Mouse (Mus musculus) embryonic fibroblast, embryonic 13.5 days (primary cell): ENCODE results near the gene Mllt10. TPM values are rescaled to one million over a fixed set of nuclear protein-coding genes. Genes with fewer than 3 reads are reported as not detected.
A peak's percentile ranks its signal among the peaks of the same experiment; 100 is the strongest.

Experiments
- H3K27ac ChIP-seq: 2 replicates; pipeline ENCODE4 v1.5.1; 2012; ENCODE audit warnings: low read length, control low read depth, inconsistent platforms; ENCODE audit not compliant: insufficient read depth
- H3K4me1 ChIP-seq: 2 replicates; pipeline ENCODE4 v1.6.1; 2011; ENCODE audit warnings: low read length; ENCODE audit not compliant: control insufficient read depth, insufficient read depth
- H3K4me3 ChIP-seq: 2 replicates; pipeline ENCODE4 v1.5.1; 2011; ENCODE audit warnings: mild to moderate bottlenecking, control low read depth, low read length; ENCODE audit not compliant: insufficient read depth
- CTCF ChIP-seq: IDR thresholded peaks from 2 replicates; pipeline ENCODE4 v1.5.1; 2011; ENCODE audit warnings: mild to moderate bottlenecking, control low read depth, low read length, moderate library complexity, borderline replicate concordance; ENCODE audit not compliant: insufficient read depth
- POLR2A ChIP-seq: IDR thresholded peaks from 2 replicates; pipeline ENCODE4 v1.6.1; 2011; ENCODE audit warnings: low read depth, mild to moderate bottlenecking, control low read depth, low read length, moderate library complexity
- polyA plus RNA-seq: library from polyadenylated mRNA; stranded (reverse); fragments of >200 nt; gene quantifications from 2 replicates; pipeline ENCODE4 v1.2.4, GENCODE M21; 2011; ENCODE audit warnings: low read depth; ENCODE audit not compliant: missing spikeins, insufficient read length

The Mllt10 gene
- polyA plus RNA-seq, 1 experiment, result 52.0 TPM

DNA sequence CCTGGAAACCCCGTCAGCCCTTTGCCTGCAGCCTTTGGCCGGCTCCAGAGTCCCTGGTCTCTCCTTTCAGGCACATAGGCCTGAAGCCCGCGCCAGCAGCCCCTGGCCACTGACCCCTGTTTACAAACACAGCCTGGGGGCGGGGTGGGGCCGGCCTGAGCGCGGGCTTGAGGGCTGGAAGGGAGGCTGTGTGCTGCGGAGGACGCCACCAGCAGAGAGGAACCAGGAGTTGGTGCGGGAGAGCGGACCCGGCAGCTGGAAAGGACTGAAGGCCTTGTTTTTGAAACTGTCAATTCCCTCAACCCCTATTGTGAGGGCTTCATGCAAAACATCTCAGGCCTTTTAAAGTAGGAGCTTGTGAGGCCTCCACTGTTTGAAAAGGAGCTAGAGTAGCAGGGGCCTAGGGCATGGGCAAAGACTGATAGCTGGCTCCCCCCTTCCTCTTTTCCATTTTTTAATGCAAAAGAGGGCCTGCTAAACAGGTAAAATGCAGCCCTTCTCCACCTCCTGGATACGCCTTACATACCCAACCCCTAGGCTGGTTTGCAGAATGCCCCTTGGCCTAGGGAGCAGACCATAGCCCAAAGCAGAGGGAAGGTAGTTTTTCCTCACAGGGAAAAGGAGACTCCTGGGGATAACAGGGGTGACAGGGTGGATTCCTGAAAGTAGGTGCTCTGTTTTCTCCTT is 13.7 kb upstream of the Mllt10 start:
- TF ChIP-seq CTCF (no peak), POLR2A (no peak)
- no peak overlapping the region for H3K27ac ChIP-seq
- no peaks in the 10 kb centered on the region for H3K4me1 ChIP-seq
- no peak overlapping the region for H3K4me3 ChIP-seq

DNA sequence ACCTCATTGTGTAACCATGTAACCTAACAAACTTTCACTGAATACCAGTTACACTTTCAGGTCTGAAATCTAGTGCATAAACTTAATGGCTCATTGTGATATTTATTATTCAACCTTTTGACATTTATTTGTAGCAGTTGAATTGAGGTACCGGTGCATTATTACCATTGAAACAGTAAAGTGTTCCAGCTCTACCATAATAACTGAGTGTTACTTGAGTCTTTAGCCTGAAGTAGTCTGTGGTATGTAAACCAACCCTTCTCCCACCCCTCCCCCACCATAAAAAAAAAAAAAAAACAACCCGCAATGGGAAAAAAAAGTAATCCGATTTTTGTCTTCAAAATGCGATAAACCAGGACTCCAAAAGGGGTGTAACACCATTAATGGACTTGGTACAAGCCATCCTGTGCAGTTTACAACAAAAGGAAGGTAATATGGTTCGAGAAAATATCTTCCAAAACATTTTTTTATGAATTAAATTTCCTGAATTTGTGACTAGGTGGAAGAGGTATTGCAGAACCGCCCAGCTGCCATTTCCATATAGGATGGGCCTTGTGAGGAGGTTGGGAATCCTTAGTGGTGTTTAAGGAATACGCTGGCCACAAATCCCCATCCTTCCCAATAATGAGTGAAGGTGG is 9.8 kb upstream of the Mllt10 start:
- TF ChIP-seq POLR2A (no peak), CTCF (no peak)
- Histone ChIP-seq H3K4me3 (peak overlapping the region; percentile 61), H3K4me1 (0 out of 2 replicates have a peak, but pooled peaks cover 2% of the 10 kb centered on the region), H3K27ac (0 out of 2 replicates have a peak overlapping the region, but pooled peaks have one; percentile 7)

DNA sequence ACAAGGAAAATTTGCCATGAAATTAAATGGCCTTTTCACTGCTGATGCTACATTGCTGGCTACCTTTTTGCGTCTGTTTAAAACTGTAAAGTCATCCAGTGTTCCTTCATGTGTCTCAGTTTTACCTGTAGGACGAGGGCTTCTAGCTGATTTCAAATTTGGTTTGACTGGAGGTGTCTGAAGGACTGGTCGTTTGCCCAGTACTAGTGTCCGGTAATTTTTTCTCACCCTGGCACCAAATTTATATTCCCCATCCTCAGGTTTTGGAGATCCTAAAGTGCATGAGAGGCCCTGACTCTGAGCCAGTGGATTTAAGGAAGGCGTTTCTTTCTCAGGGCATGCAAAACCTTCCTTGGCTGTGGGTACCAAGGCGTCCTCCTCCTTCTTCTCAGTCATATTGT is 9.3 kb upstream of the Mllt10 start:
- H3K4me3 ChIP-seq, result peak overlapping the region; percentile 61
- H3K4me1 ChIP-seq, result 0 out of 2 replicates have a peak, but pooled peaks cover 2% of the 10 kb centered on the region
- 0 out of 2 replicates have a peak overlapping the region, but pooled peaks have one; percentile 7 for H3K27ac ChIP-seq
- TF ChIP-seq POLR2A (no peak), CTCF (no peak)

DNA sequence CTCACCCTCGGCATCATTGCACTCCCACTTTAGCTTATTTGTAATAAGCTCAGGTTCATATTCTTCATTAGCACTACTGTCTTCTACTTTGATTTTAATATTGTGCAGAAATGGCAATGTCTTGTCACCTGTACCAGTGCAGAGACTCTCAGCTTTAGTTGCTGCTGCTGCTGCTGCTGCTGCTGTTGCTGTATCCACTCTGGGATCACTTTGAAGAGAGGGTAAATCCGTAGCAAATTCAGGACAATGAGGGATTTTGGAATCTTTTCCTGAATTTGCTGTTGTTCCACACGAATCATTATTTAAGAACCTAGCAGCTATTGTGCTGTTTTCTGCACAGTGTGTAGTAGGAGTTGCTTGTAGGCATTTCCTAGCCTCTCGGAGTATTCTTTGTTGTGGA is 8.9 kb upstream of the Mllt10 start:
- TF ChIP-seq CTCF, result no peak
- TF ChIP-seq POLR2A, result no peak
- 0 out of 2 replicates have a peak, but pooled peaks cover 2% of the 10 kb centered on the region for H3K4me1 ChIP-seq
- no peak overlapping the region for H3K27ac ChIP-seq
- H3K4me3 ChIP-seq, result peak overlapping the region; percentile 61

DNA sequence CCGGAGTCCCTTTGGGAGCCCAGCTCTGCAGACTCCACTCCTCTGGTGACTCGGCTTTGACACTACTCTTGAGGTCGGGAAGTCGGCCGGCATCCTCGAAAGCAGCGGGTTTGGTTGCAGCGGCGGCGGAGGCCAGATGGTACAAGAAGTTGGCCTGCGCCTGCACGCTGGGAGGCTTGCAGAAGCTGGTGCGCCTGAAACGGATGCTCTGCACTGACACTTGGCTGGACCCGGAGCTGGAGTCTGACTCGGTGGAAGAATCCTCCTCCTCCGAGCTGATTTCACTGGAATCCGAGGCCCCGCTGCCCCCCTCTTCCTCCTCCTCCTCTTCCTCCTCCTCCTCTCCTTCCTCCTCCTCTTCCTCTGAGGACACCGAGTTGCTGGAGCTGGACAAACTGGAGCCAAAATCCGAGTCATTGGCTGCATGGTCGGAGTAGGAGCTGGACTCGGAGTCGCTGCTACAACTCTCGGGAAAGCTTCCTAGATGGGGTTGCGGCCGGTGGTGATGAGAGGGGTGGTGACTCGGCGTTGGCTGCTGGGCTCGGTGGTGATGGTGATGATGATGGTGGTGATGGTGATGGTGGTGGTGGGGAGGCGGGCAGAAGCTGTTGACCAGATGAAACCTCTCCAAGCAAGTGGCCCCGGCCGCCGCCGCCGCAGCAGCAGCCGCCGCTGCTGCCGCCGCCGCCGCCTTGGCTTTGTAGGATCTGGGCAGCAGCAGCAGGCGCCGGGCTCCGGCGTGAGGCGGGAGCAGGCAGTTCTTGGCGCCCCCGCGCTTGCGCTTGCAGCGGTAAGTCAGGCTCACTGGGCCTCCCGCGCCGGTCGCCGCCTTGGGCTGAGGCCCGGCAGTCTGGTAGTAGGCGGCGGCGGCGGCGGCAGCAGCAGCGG is 8.0 kb upstream of the Mllt10 start:
- TF ChIP-seq CTCF (no peak), POLR2A (no peak)
- Histone ChIP-seq H3K4me3 (peak overlapping the region; percentile 61), H3K4me1 (peaks cover 5% of the 10 kb centered on the region; the same call in 1 of the 2 replicates), H3K27ac (peak overlapping the region; percentile 90)

DNA sequence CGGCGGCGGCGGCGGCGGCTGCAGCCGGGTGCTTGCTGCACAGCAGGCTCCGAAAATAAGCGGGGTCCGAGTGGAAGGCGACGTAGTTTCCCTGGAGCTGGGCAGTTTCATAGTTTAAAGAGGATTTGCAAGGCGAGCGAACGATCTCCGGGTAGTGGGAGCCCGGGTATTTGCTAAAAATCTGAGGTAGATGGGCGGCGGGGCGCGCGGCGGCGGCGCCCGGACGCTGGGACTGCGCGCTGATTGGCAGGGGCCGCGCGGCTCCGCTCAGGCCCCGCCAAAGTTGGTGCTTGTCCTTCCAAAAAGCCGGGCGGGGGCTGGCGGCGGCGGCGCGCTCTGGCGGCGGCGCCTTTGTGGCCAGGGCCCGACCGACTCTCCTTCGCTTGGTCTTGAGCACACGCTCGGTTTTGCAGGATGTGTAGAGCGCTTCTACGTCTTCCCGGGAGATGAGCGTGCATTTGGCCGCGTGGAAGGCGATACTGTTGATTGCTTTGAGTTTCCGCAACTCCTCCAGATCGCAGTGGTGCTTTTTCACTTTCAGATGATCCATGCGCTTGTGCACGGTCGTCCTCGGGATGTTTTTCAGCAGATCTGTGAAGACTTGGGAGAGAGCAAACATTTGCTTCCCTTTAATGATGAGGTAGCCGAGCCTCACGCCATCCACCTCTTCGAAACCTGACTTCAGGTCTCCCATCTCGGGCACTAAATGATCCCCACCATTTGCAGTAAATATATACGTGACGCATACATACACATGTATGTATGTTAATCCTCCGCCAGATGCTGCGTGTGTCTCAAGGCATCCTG is 7.2 kb upstream of the Mllt10 start:
- Histone ChIP-seq H3K4me3 (peak overlapping the region; percentile 61), H3K27ac (peak overlapping the region; percentile 90), H3K4me1 (peaks cover 5% of the 10 kb centered on the region; the same call in 1 of the 2 replicates)
- TF ChIP-seq POLR2A (peak; percentile 23; the same call in 1 of the 2 replicates), CTCF (no peak)

DNA sequence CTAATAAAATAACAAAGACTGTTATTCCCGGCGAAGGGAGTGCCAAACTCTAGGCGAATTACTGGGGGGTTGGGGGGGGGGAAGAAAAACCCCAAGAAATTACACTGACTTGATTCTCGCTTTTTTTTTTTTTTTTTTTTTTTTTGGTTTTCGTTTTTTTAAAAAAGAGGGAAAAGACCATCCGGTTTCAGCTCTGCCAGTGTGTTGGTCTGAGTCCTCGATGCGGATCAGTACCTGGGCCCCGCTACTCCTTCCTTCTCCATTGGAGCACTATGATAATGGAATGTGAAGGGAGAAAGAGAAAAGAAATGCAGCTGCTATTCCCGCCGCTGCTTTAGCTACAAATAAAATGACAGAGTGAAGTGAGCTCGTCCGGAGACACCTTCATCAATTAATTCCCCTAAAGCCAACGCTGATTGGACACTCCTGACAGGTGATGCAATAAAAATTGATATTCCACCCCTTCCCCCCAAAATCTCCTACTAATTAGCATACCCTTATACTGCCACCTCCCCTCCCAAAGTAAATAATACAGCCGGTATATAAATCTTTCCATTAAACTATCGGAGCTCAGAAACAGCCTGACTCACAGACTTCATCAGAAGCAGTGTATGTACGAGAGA is 6.5 kb upstream of the Mllt10 start, which contains the start of gene Skida1:
Gene Skida1, minus strand, starts transcription at position 599 of the 623 bp plus-strand sequence.
- peak; percentile 18; the same call in 1 of the 2 replicates for TF ChIP-seq POLR2A
- no peak for TF ChIP-seq CTCF
- Histone ChIP-seq H3K27ac (peak within 1 kb of the TSS; percentile 90), H3K4me3 (peak within 1 kb of the TSS; percentile 61), H3K4me1 (peaks cover 5% of the 10 kb centered on the region; the same call in 1 of the 2 replicates)

DNA sequence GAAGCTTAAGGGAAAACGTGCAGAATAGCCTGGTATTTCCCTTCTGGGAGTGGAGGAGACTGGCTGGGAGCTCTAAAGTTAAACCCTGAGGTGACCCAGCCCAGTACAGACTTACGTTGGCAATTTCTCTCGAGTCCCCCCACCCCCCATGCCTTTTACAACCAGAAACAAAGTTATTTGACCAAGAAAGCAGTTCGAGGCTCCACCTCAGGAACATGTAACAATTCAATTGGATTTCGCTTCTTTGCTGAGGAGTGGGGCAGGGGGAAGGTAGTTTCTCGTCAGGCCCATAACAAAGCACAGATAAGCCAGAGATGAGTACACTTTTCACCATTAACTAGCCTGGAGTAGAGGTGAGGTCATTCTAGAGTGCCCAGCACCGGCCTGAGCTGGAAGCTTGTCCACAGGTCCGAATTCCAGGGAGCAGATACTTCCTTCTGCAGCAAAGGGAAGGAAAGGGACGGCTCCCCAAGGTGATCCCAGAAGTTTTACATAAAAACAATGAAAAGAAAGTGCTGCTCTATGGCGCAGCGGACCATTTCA is 5.7 kb upstream of the Mllt10 start:
- peak overlapping the region; percentile 90 for H3K27ac ChIP-seq
- peak overlapping the region; percentile 7; the same call in 1 of the 2 replicates for H3K4me3 ChIP-seq
- H3K4me1 ChIP-seq, result peaks cover 5% of the 10 kb centered on the region; the same call in 1 of the 2 replicates
- peak; percentile 48; the same call in 1 of the 2 replicates for TF ChIP-seq POLR2A
- no peak for TF ChIP-seq CTCF
